Mouse (Mus musculus) embryonic facial prominence, embryonic 11.5 days (tissue): ENCODE data around the gene Acp6. TPM values are rescaled to one million over a fixed set of nuclear protein-coding genes. Genes with fewer than 3 reads are reported as not detected.

ENCODE experiments used
- ATAC-seq: fragments of 200-750 bp; cut with Nextera tagmentation; replicated peaks from 2 replicates; pipeline ENCODE4 v1.8.0; 2017; ENCODE audit warnings: low read depth; ENCODE audit not compliant: insufficient number of reproducible peaks, low FRiP score, low TSS enrichment
- DNase-seq: peaks from one replicate; pipeline ENCODE4 v3.0.0-alpha.2; 2015; ENCODE audit warnings: low spot score
- H3K27ac ChIP-seq: fragments of 300-500 bp; sonication (generic); replicated peaks from 2 replicates; pipeline ENCODE4 v1.5.1; 2014; ENCODE audit warnings: mild to moderate bottlenecking, low read depth, low read length, control low read depth
- H3K27me3 ChIP-seq: fragments of 300-500 bp; sonication (generic); 2 replicates; pipeline ENCODE4 v1.6.1; 2014; ENCODE audit warnings: mild to moderate bottlenecking, low read length, moderate library complexity, mixed read lengths; ENCODE audit not compliant: control insufficient read depth, insufficient read depth
- H3K36me3 ChIP-seq: fragments of 300-500 bp; sonication (generic); replicated peaks from 2 replicates; pipeline ENCODE4 v1.6.1; 2014; ENCODE audit warnings: low read depth, mild to moderate bottlenecking, low read length, moderate library complexity, mixed read lengths; ENCODE audit not compliant: control insufficient read depth, insufficient read depth
- H3K4me1 ChIP-seq: fragments of 300-500 bp; sonication (generic); 2 replicates; pipeline ENCODE4 v1.6.1; 2014; ENCODE audit warnings: low read length, mixed read lengths; ENCODE audit not compliant: control insufficient read depth, insufficient read depth
- H3K4me2 ChIP-seq: fragments of 300-500 bp; sonication (generic); 2 replicates; pipeline ENCODE4 v1.6.1; 2014; ENCODE audit warnings: low read depth, mild to moderate bottlenecking, control low read depth, low read length, moderate library complexity
- H3K4me3 ChIP-seq: fragments of 300-500 bp; sonication (generic); 2 replicates; pipeline ENCODE4 v1.5.1; 2014; ENCODE audit warnings: low read depth, low read length, control low read depth
- H3K9ac ChIP-seq: fragments of 300-500 bp; sonication (generic); replicated peaks from 2 replicates; pipeline ENCODE4 v1.6.1; 2014; ENCODE audit warnings: mild to moderate bottlenecking, control low read depth, low read length
- H3K9me3 ChIP-seq: fragments of 300-500 bp; sonication (generic); replicated peaks from 2 replicates; pipeline ENCODE4 v1.6.1; 2016; ENCODE audit warnings: mild to moderate bottlenecking, low read length, inconsistent platforms, mixed read lengths; ENCODE audit not compliant: control insufficient read depth
- WGBS: fragments of 180-500 bp; shearing (Covaris S2); extraction: QIAGEN DNeasy Blood & Tissue Kit; methylation state at CpG from one replicate; pipeline ENCODE4 v1.1.7; 2014; 5-methylcytosine and 5-hydroxymethylcytosine counted together
- polyA plus RNA-seq: library from polyadenylated mRNA; unstranded; fragments of >200 nt; fragmentation: Nextera tagmentation; extraction: Ambion mirVana; gene quantifications from 2 replicates; pipeline ENCODE4 v1.2.1, GENCODE M21; 2014

The Acp6 gene
- polyA plus RNA-seq, 1 experiment from 2014 or later: 31.4 TPM

- no peaks in the 10 kb centered on the region for H3K36me3 ChIP-seq
- no peaks in the 10 kb centered on the region for H3K9me3 ChIP-seq
- ATAC-seq (no peak), DNase-seq (no peak)
- no peak overlapping the region for H3K27ac ChIP-seq
- no peak overlapping the region for H3K4me2 ChIP-seq
- H3K27me3 ChIP-seq: no peaks in the 10 kb centered on the region
- H3K4me1 ChIP-seq: no peaks in the 10 kb centered on the region
- H3K9ac ChIP-seq: no peak overlapping the region
- 82% methylated on average over 1 of the region's 1 CpGs for WGBS
- no peak overlapping the region for H3K4me3 ChIP-seq
Observed at GRCm38 (mm10) chr3:97157308-97157707, 1.3 kb upstream of the Acp6 start.

- DNase-seq: peak; percentile 83
- H3K9ac ChIP-seq: no peak overlapping the region
- WGBS: under 1% methylated on average over 17 of the region's 17 CpGs
- H3K4me1 ChIP-seq: no peaks in the 10 kb centered on the region
- no peaks in the 10 kb centered on the region for H3K9me3 ChIP-seq
- peak; percentile 36 for ATAC-seq
- H3K4me2 ChIP-seq: peak overlapping the region; percentile 73; the same call in 1 of the 2 replicates
- H3K4me3 ChIP-seq: peak overlapping the region; percentile 70
- no peaks in the 10 kb centered on the region for H3K27me3 ChIP-seq
- H3K27ac ChIP-seq: no peak overlapping the region
- no peaks in the 10 kb centered on the region for H3K36me3 ChIP-seq
Observed at GRCm38 (mm10) chr3:97157958-97158599, 498 bp upstream of the Acp6 start.

GRCm38 (mm10) chr3:97159509-97159850, 903 bp downstream of the Acp6 start:
- H3K9me3 ChIP-seq: no peaks in the 10 kb centered on the region
- peak overlapping the region; percentile 73 for H3K4me2 ChIP-seq
- WGBS: 10% methylated on average over 6 of the region's 6 CpGs
- H3K9ac ChIP-seq: peak overlapping the region; percentile 76
- no peaks in the 10 kb centered on the region for H3K4me1 ChIP-seq
- H3K36me3 ChIP-seq: no peaks in the 10 kb centered on the region
- H3K27me3 ChIP-seq: no peaks in the 10 kb centered on the region
- DNase-seq: peak; percentile 7
- ATAC-seq: no peak
- no peak overlapping the region for H3K27ac ChIP-seq
- peak overlapping the region; percentile 70 for H3K4me3 ChIP-seq

- H3K4me3 ChIP-seq: peak overlapping the region; percentile 70; the same call in 1 of the 2 replicates
Observed at GRCm38 (mm10) chr3:97159986-97160385, 1.4 kb downstream of the Acp6 start.

GRCm38 (mm10) chr3:97160908-97161307, 2.3 kb downstream of the Acp6 start:
- Histone ChIP-seq H3K27me3 (no peaks in the 10 kb centered on the region), H3K4me3 (no peak overlapping the region), H3K4me1 (no peaks in the 10 kb centered on the region), H3K9ac (no peak overlapping the region), H3K4me2 (no peak overlapping the region), H3K9me3 (no peaks in the 10 kb centered on the region), H3K27ac (no peak overlapping the region), H3K36me3 (no peaks in the 10 kb centered on the region)
- 77% methylated on average over 10 of the region's 10 CpGs for WGBS
- ATAC-seq: no peak
- DNase-seq: no peak

More at GRCm38 (mm10) chr3:97159986-97160385, 1.4 kb downstream of the Acp6 start:
- DNase-seq (no peak), ATAC-seq (no peak)
- Histone ChIP-seq H3K36me3 (no peaks in the 10 kb centered on the region), H3K27me3 (no peaks in the 10 kb centered on the region), H3K4me2 (no peak overlapping the region), H3K27ac (no peak overlapping the region), H3K4me1 (no peaks in the 10 kb centered on the region), H3K9me3 (no peaks in the 10 kb centered on the region), H3K9ac (no peak overlapping the region)
- WGBS: 76% methylated on average over 2 of the region's 2 CpGs

GRCm38 (mm10) chr3:97161773-97162172, 3.2 kb downstream of the Acp6 start:
- Histone ChIP-seq H3K9ac (no peak overlapping the region), H3K4me3 (no peak overlapping the region), H3K27ac (no peak overlapping the region), H3K4me1 (no peaks in the 10 kb centered on the region), H3K9me3 (no peaks in the 10 kb centered on the region), H3K4me2 (no peak overlapping the region), H3K27me3 (no peaks in the 10 kb centered on the region), H3K36me3 (no peaks in the 10 kb centered on the region)
- DNase-seq (no peak), ATAC-seq (no peak)
- WGBS: 55% methylated on average over 4 of the region's 4 CpGs

GRCm38 (mm10) chr3:97164477-97164876, 5.9 kb downstream of the Acp6 start:
- H3K4me1 ChIP-seq: no peaks in the 10 kb centered on the region
- no peak overlapping the region for H3K4me3 ChIP-seq
- ATAC-seq (no peak), DNase-seq (no peak)
- no peaks in the 10 kb centered on the region for H3K27me3 ChIP-seq
- no peak overlapping the region for H3K9ac ChIP-seq
- 80% methylated on average over 4 of the region's 4 CpGs for WGBS
- no peaks in the 10 kb centered on the region; the same call in 1 of the 2 replicates for H3K36me3 ChIP-seq
- no peak overlapping the region for H3K4me2 ChIP-seq
- H3K9me3 ChIP-seq: no peaks in the 10 kb centered on the region
- H3K27ac ChIP-seq: no peak overlapping the region

- H3K4me1 ChIP-seq: no peaks in the 10 kb centered on the region
- ATAC-seq (no peak), DNase-seq (no peak)
- no peak overlapping the region for H3K9ac ChIP-seq
- 63% methylated on average over 4 of the region's 4 CpGs for WGBS
- H3K27ac ChIP-seq: no peak overlapping the region
- H3K27me3 ChIP-seq: no peaks in the 10 kb centered on the region
- H3K36me3 ChIP-seq: no peaks in the 10 kb centered on the region; the same call in 1 of the 2 replicates
- no peak overlapping the region for H3K4me3 ChIP-seq
- no peak overlapping the region for H3K4me2 ChIP-seq
- H3K9me3 ChIP-seq: no peaks in the 10 kb centered on the region
Observed at GRCm38 (mm10) chr3:97167126-97167525, 8.5 kb downstream of the Acp6 start.
